Mouse (Mus musculus) intestine, embryonic 16.5 days (tissue): ENCODE results near the gene Gramd4. TPM values are rescaled to one million over a fixed set of nuclear protein-coding genes. Genes with fewer than 3 reads are reported as not detected.

Source experiments
- ATAC-seq: fragments of 200-750 bp; cut with Nextera tagmentation; 2 replicates; pipeline ENCODE4 v1.8.0; 2017; ENCODE audit warnings: moderate TSS enrichment, moderate library complexity
- H3K27ac ChIP-seq: fragments of 300-500 bp; sonication (generic); 2 replicates; pipeline ENCODE4 v1.5.1; 2014; ENCODE audit warnings: mild to moderate bottlenecking, low read length
- H3K27me3 ChIP-seq: fragments of 300-500 bp; sonication (generic); replicated peaks from 2 replicates; pipeline ENCODE4 v1.6.1; 2014; ENCODE audit warnings: low read length, control low read depth, mixed read lengths; ENCODE audit not compliant: control insufficient read depth, insufficient read depth
- H3K36me3 ChIP-seq: fragments of 300-500 bp; sonication (generic); 2 replicates; pipeline ENCODE4 v1.6.1; 2014; ENCODE audit warnings: low read length, control low read depth; ENCODE audit not compliant: control insufficient read depth, insufficient read depth
- H3K4me1 ChIP-seq: fragments of 300-500 bp; sonication (generic); 2 replicates; pipeline ENCODE4 v1.6.1; 2014; ENCODE audit warnings: low read length, control low read depth, mixed read lengths; ENCODE audit not compliant: control insufficient read depth, insufficient read depth
- H3K4me2 ChIP-seq: fragments of 300-500 bp; sonication (generic); 2 replicates; pipeline ENCODE4 v1.6.1; 2014; ENCODE audit warnings: low read depth, low read length, control low read depth
- H3K4me3 ChIP-seq: fragments of 300-500 bp; sonication (generic); 2 replicates; pipeline ENCODE4 v1.5.1; 2014; ENCODE audit warnings: mild to moderate bottlenecking, low read length
- H3K9ac ChIP-seq: fragments of 300-500 bp; sonication (generic); 2 replicates; pipeline ENCODE4 v1.6.1; 2014; ENCODE audit warnings: low read depth, low read length
- H3K9me3 ChIP-seq: fragments of 300-500 bp; sonication (generic); 2 replicates; pipeline ENCODE4 v1.6.1; 2016; ENCODE audit warnings: low read length, control low read depth; ENCODE audit not compliant: control insufficient read depth
- WGBS: fragments of 180-500 bp; shearing (Covaris S2); extraction: QIAGEN DNeasy Blood & Tissue Kit; methylation state at CpG from one replicate; pipeline ENCODE4 v1.1.7; 2014; 5-methylcytosine and 5-hydroxymethylcytosine counted together
- polyA plus RNA-seq: library from polyadenylated mRNA; unstranded; fragments of >200 nt; fragmentation: Nextera tagmentation; extraction: Ambion mirVana; gene quantifications from 2 replicates; pipeline ENCODE4 v1.2.1, GENCODE M21; 2015

The Gramd4 gene
- polyA plus RNA-seq, 1 experiment from 2014 or later = 9.1 TPM

DNA sequence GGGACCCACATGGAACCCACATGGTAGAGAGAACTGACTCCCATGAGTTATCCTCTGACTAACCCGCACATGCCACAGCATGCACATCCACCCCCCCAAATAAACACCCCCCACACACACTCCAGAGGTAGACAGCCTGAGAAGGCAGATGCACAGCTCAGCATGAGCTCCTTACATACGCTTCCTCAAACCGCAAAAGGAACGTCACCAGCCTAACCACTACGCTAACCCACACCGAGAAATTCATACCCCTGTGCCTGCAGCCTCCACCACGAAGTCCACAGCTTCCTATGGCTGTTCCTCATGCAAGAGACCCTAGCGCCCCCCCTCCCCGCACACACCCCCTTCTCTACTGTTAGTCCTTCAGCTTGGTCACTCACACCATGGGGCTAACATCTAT is 35.5 kb upstream of the Gramd4 start:
- Histone ChIP-seq H3K9ac (no peak overlapping the region), H3K4me1 (peaks cover 12% of the 10 kb centered on the region), H3K27ac (no peak overlapping the region), H3K4me2 (no peak overlapping the region), H3K9me3 (no peaks in the 10 kb centered on the region), H3K27me3 (no peaks in the 10 kb centered on the region), H3K4me3 (no peak overlapping the region), H3K36me3 (no peaks in the 10 kb centered on the region)
- no peak for ATAC-seq
- WGBS = 65% methylated on average over 9 of the region's 9 CpGs

DNA sequence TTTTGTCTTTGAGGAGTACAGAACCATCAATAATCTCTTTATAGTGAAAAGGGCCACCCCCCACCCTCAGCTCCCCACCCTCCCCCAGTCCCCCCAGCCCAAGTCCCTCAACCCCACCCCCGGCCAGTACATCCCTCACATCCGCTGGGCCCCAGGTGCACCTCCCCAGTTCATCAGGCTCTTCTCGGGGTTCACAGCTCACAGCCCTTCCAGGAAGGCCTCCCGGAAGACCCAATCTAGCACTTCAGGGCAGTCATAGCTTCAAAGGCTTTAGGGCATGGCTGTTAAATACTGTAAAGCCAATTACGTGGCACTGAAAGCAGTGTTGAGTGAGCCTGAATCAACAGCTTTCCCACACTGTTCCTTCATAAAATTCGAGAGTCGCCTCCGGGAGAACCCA is 29.6 kb upstream of the Gramd4 start:
- no peak overlapping the region for H3K4me3 ChIP-seq
- H3K9me3 ChIP-seq = peaks cover 7% of the 10 kb centered on the region; the same call in 1 of the 2 replicates
- no peak overlapping the region for H3K27ac ChIP-seq
- H3K36me3 ChIP-seq = no peaks in the 10 kb centered on the region
- peaks cover 16% of the 10 kb centered on the region for H3K27me3 ChIP-seq
- peaks cover 3% of the 10 kb centered on the region; the same call in 1 of the 2 replicates for H3K4me1 ChIP-seq
- no peak overlapping the region for H3K9ac ChIP-seq
- 59% methylated on average over 8 of the region's 8 CpGs for WGBS
- no peak overlapping the region for H3K4me2 ChIP-seq
- ATAC-seq = no peak

GRCm38 (mm10) chr15:86029981-86030380 is 27.5 kb upstream of the Gramd4 start:
- peaks cover 33% of the 10 kb centered on the region for H3K27me3 ChIP-seq
- H3K4me2 ChIP-seq = no peak overlapping the region
- H3K4me1 ChIP-seq = peaks cover 21% of the 10 kb centered on the region
- WGBS = 76% methylated on average over 14 of the region's 14 CpGs
- H3K9ac ChIP-seq = no peak overlapping the region
- no peak overlapping the region for H3K4me3 ChIP-seq
- H3K27ac ChIP-seq = no peak overlapping the region
- no peak for ATAC-seq
- peaks cover 7% of the 10 kb centered on the region; the same call in 1 of the 2 replicates for H3K9me3 ChIP-seq
- H3K36me3 ChIP-seq = no peaks in the 10 kb centered on the region

DNA sequence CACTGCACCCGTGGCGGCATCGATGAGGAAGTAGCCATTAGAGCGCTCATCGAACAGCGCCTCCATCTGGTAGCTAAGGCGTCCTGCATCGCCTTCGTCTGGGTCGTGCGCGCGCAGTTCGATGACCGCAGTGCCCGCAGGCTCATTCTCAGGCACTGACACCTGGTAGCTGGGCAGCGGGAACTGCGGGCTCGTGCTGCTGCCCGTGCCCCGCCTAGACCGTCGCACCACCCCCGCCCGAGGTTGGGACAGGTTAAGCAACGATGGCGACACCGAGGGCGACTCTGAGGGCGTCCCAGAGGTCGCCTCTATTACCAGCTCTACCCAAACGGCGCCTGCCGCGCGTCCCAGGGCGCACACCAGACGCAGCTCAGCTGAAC is 24.7 kb upstream of the Gramd4 start:
- H3K4me1 ChIP-seq = peaks cover 22% of the 10 kb centered on the region
- H3K9ac ChIP-seq = peak overlapping the region; percentile 63; the same call in 1 of the 2 replicates
- H3K4me2 ChIP-seq = peak overlapping the region; percentile 90
- no peak for ATAC-seq
- H3K9me3 ChIP-seq = peaks cover 7% of the 10 kb centered on the region; the same call in 1 of the 2 replicates
- WGBS = 1% methylated on average over 38 of the region's 38 CpGs
- H3K4me3 ChIP-seq = peak overlapping the region; percentile 62
- no peak overlapping the region for H3K27ac ChIP-seq
- H3K27me3 ChIP-seq = peaks cover 34% of the 10 kb centered on the region
- no peaks in the 10 kb centered on the region for H3K36me3 ChIP-seq

- Histone ChIP-seq H3K27ac (peak within 1 kb of the TSS; percentile 5; the same call in 1 of the 2 replicates), H3K4me2 (peak within 1 kb of the TSS; percentile 90), H3K4me3 (peak within 1 kb of the TSS; percentile 62), H3K27me3 (peaks cover 34% of the 10 kb centered on the region), H3K4me1 (peaks cover 22% of the 10 kb centered on the region), H3K9ac (peak within 1 kb of the TSS; percentile 63), H3K9me3 (peaks cover 7% of the 10 kb centered on the region; the same call in 1 of the 2 replicates), H3K36me3 (no peaks in the 10 kb centered on the region)
- ATAC-seq = peak; percentile 21; the same call in 1 of the 2 replicates
- 1% methylated on average over 73 of the region's 80 CpGs for WGBS
Measured at GRCm38 (mm10) chr15:86033191-86033841, 24.2 kb upstream of the Gramd4 start, which contains the start of gene Celsr1. TSS of gene Celsr1 (minus strand) at chr15:86033777.

DNA sequence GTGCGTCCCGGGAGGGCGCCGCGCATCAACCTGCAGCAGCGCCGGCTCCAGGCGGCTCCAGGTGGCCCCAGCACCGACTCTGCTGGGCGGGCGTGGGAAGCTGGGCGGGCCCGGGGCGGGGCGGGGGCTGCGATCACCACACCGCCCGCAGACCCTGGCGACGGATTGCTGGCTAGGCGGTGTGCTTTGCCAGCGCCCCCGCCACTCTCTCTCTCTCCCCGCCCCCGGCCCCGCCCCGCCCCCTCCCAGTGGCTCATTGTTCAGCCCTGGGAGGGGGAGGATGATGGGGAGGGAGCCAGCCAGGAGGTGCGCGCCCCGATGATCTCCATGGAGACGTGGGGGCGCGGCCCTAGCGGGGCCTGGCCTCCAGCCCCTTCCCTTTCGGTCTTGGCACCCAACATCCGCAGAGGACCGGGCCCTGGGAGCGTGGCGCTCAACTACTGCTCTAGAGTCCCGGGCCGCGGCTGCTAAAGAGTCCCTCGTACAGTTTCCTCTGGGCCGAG is 23.4 kb upstream of the Gramd4 start:
- H3K4me3 ChIP-seq = peak overlapping the region; percentile 62
- ATAC-seq = peak; percentile 83
- peak overlapping the region; percentile 63 for H3K9ac ChIP-seq
- peaks cover 7% of the 10 kb centered on the region; the same call in 1 of the 2 replicates for H3K9me3 ChIP-seq
- 0% methylated on average over 39 of the region's 44 CpGs for WGBS
- peaks cover 22% of the 10 kb centered on the region for H3K4me1 ChIP-seq
- peaks cover 36% of the 10 kb centered on the region for H3K27me3 ChIP-seq
- H3K36me3 ChIP-seq = no peaks in the 10 kb centered on the region
- peak overlapping the region; percentile 5; the same call in 1 of the 2 replicates for H3K27ac ChIP-seq
- H3K4me2 ChIP-seq = peak overlapping the region; percentile 90

- Histone ChIP-seq H3K4me1 (peaks cover 22% of the 10 kb centered on the region), H3K9ac (peak overlapping the region; percentile 63; the same call in 1 of the 2 replicates), H3K4me2 (peak overlapping the region; percentile 90), H3K9me3 (peaks cover 7% of the 10 kb centered on the region; the same call in 1 of the 2 replicates), H3K4me3 (peak overlapping the region; percentile 62), H3K27me3 (peaks cover 43% of the 10 kb centered on the region), H3K36me3 (no peaks in the 10 kb centered on the region), H3K27ac (peak overlapping the region; percentile 5; the same call in 1 of the 2 replicates)
- 9% methylated on average over 12 of the region's 12 CpGs for WGBS
- ATAC-seq = no peak; the same call in 1 of the 2 replicates
Measured at GRCm38 (mm10) chr15:86034781-86035360, 22.6 kb upstream of the Gramd4 start.

DNA sequence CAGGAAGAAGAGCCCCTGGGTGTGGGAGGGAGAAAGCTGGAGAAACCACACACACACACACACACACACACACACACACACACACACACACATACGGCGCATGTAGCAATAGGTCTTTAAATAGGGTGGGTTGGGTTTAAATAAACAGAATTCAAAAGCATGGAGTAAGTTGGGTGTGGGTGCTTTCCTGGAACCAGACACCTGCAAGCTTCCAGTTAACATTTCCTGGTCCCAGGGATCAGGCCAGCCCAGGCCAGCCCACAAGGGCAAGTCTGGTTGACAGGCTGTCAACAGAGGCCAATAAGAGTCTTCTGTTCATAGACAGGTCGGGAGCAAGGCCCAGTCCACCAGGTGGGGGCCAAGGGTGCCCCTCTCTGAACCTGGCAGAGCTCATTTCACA is 21.6 kb upstream of the Gramd4 start:
- no peak overlapping the region for H3K4me3 ChIP-seq
- peaks cover 22% of the 10 kb centered on the region for H3K4me1 ChIP-seq
- H3K36me3 ChIP-seq = no peaks in the 10 kb centered on the region
- no peak overlapping the region for H3K9ac ChIP-seq
- 56% methylated on average over 3 of the region's 3 CpGs for whole genome bisulfite sequencing
- ATAC-seq = peak; percentile 47
- no peak overlapping the region for H3K27ac ChIP-seq
- peaks cover 7% of the 10 kb centered on the region; the same call in 1 of the 2 replicates for H3K9me3 ChIP-seq
- no peak overlapping the region for H3K4me2 ChIP-seq
- peaks cover 46% of the 10 kb centered on the region for H3K27me3 ChIP-seq

DNA sequence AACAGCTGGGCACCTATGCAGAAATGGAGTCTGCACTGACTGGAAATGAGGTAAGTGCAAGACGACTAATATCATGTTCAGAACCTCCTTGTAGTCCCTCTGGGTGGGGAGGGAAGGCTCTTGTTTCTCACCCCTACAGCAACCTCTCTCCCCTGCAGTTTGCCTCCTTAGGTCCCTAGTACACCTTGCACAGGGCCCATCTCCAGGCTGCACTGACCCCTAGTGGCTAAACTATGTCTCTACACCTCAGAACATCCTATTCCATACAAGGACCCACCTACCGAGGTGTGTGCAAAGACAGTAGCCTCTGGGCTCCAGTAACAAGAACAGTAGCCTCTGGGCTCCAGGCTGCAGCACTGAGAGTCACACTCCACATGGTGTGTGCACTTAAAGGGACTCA is 18.7 kb upstream of the Gramd4 start:
- Histone ChIP-seq H3K27ac (no peak overlapping the region), H3K4me2 (no peak overlapping the region), H3K9ac (no peak overlapping the region), H3K4me3 (no peak overlapping the region), H3K36me3 (no peaks in the 10 kb centered on the region), H3K27me3 (peaks cover 25% of the 10 kb centered on the region), H3K4me1 (peaks cover 11% of the 10 kb centered on the region), H3K9me3 (no peaks in the 10 kb centered on the region)
- ATAC-seq = peak; percentile 29; the same call in 1 of the 2 replicates
- 3% methylated on average over 2 of the region's 2 CpGs for WGBS
